Mouse (Mus musculus): ENCODE data around the gene Gfer. TPM values are rescaled to one million over a fixed set of nuclear protein-coding genes. Genes with fewer than 3 reads are reported as not detected.
A peak's percentile ranks its signal among the peaks of the same experiment; 100 is the strongest.

Gene Gfer
- polyA plus RNA-seq, 1 experiment, result 144 TPM

- no peaks in the 10 kb centered on the region for H3K36me3 ChIP-seq (ENCODE audit: control insufficient read depth, insufficient read depth, low read length)
- H3K27ac ChIP-seq (ENCODE audit: control insufficient read depth, insufficient read depth, low read depth, low read length), result peak overlapping the region; percentile 21; the same call in 1 of the 2 replicates
- no peaks in the 10 kb centered on the region for H3K27me3 ChIP-seq (ENCODE audit: control insufficient read depth, insufficient read depth, low read length)
- H3K4me1 ChIP-seq (ENCODE audit: control insufficient read depth, insufficient read depth, low read length), result peaks cover 13% of the 10 kb centered on the region
- H3K4me3 ChIP-seq (ENCODE audit: control insufficient read depth, low read depth, low read length), result no peak overlapping the region
- TF ChIP-seq CTCF (IDR thresholded peaks at IDR 0.05; ENCODE audit: control insufficient read depth, insufficient read depth, insufficient replicate concordance, low read depth, low read length), result no peak
- TF ChIP-seq POLR2A (IDR thresholded peaks at IDR 0.05; ENCODE audit: control insufficient read depth, low read depth, low read length), result no peak
Observed at GRCm38 (mm10) chr17:24644875-24645721, 50.9 kb downstream of the Gfer start.

DNA sequence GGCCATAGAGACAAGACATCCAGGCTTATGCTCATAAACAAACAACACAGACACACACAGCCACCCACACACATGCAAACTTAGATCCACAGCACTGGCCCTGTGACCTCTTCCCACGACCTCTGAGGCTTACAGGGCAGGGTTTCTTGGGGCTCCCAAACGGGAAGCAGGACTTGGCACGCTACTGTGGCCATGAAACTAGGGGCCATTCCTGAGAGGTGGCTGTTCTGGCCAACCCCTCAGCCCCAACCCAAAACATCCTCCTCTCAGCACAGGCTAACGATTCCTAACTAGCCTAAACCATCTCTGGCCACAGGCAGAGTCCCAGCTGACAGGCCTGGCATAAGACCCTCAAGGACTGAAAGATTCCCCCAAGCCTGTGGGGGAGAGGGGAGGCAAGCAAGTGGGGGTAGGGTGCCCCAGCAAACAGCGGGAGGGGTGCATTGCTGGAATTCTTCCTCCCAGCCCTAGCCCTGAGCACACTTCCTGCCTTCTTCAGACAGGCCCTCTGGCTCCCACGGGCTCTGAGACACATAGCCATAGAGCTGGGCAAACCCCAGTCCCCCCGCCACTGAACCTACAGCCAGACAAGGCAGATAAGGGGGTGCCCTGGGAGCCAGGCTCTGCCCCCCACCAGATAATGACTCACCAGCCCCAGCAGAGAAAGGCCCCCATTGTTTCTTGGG, 51.8 kb downstream of the Gfer start:
- no peak for TF ChIP-seq CTCF (IDR thresholded peaks at IDR 0.05; ENCODE audit: control insufficient read depth, insufficient read depth, insufficient replicate concordance, low read depth, low read length)
- TF ChIP-seq POLR2A (IDR thresholded peaks at IDR 0.05; ENCODE audit: control insufficient read depth, low read depth, low read length), result no peak
- no peak overlapping the region for H3K27ac ChIP-seq (ENCODE audit: control insufficient read depth, insufficient read depth, low read depth, low read length)
- no peak overlapping the region for H3K4me3 ChIP-seq (ENCODE audit: control insufficient read depth, low read depth, low read length)
- H3K4me1 ChIP-seq (ENCODE audit: control insufficient read depth, insufficient read depth, low read length), result peaks cover 13% of the 10 kb centered on the region
- H3K27me3 ChIP-seq (ENCODE audit: control insufficient read depth, insufficient read depth, low read length), result no peaks in the 10 kb centered on the region
- H3K36me3 ChIP-seq (ENCODE audit: control insufficient read depth, insufficient read depth, low read length), result no peaks in the 10 kb centered on the region

Other genes with a start within 250 kb of the Gfer start
- 61.5 and 69.3 TPM in 2 replicates for gene E4f1, start 225.8 kb downstream of the Gfer start, polyA plus RNA-seq (2012; rRNA removed)
- gene Pgp, start 225.8 kb downstream of the Gfer start, polyA plus RNA-seq (2012; rRNA removed), result 597 and 738 TPM in 2 replicates
- gene Bricd5, start 222.3 kb downstream of the Gfer start, polyA plus RNA-seq (2012; rRNA removed), result 7.5 and 7.9 TPM in 2 replicates
- 13.9 and 16.5 TPM in 2 replicates for gene Mlst8, start 217.1 kb downstream of the Gfer start, polyA plus RNA-seq (2012; rRNA removed)
- gene Caskin1, start 207.6 kb downstream of the Gfer start, polyA plus RNA-seq (2012; rRNA removed), result 20.6 and 23.9 TPM in 2 replicates
- 64.4 and 69.4 TPM in 2 replicates for gene Traf7, start 168.2 kb downstream of the Gfer start, polyA plus RNA-seq (2012; rRNA removed)
- 0.82 and 1.1 TPM in 2 replicates for gene Rab26, start 161.9 kb downstream of the Gfer start, polyA plus RNA-seq (2012; rRNA removed)
- gene Pkd1, start 146.3 kb downstream of the Gfer start, polyA plus RNA-seq (2012; rRNA removed), result 31.6 and 35.0 TPM in 2 replicates
- gene Tsc2, start 63.5 kb downstream of the Gfer start, polyA plus RNA-seq (2012; rRNA removed), result 37.8 and 41.6 TPM in 2 replicates
- gene Nthl1, start 63.5 kb downstream of the Gfer start, polyA plus RNA-seq (2012; rRNA removed), result 3.2 and 3.7 TPM in 2 replicates
- 3.3 and 3.9 TPM in 2 replicates for gene Slc9a3r2, start 45.8 kb downstream of the Gfer start, polyA plus RNA-seq (2012; rRNA removed)
- 0.19 TPM in 1 of 2 replicates, not detected in the other for gene Npw, start 37.7 kb downstream of the Gfer start, polyA plus RNA-seq (2012; rRNA removed)
- 45.4 and 50.0 TPM in 2 replicates for gene Zfp598, start 26.5 kb downstream of the Gfer start, polyA plus RNA-seq (2012; rRNA removed)
- gene Syngr3, start 6.2 kb downstream of the Gfer start, polyA plus RNA-seq (2012; rRNA removed), result 0.20 and 0.30 TPM in 2 replicates
- gene Noxo1, start 78 bp upstream of the Gfer start, polyA plus RNA-seq (2012; rRNA removed), result 62.1 and 63.2 TPM in 2 replicates
- gene Tbl3, start 11.5 kb upstream of the Gfer start, polyA plus RNA-seq (2012; rRNA removed), result 85.4 and 89.5 TPM in 2 replicates
- 1,124 and 1,208 TPM in 2 replicates for gene Rnf151, start 21.9 kb upstream of the Gfer start, polyA plus RNA-seq (2012; rRNA removed)
- gene Rps2, start 22.0 kb upstream of the Gfer start, polyA plus RNA-seq (2012; rRNA removed), result 515 and 558 TPM in 2 replicates
- gene Ndufb10, start 28.3 kb upstream of the Gfer start, polyA plus RNA-seq (2012; rRNA removed), result 198 and 211 TPM in 2 replicates
- 0.21 and 1.4 TPM in 2 replicates for gene Rpl3l, start 31.7 kb upstream of the Gfer start, polyA plus RNA-seq (2012; rRNA removed)
- gene Msrb1, start 40.5 kb upstream of the Gfer start, polyA plus RNA-seq (2012; rRNA removed), result 9.3 and 13.8 TPM in 2 replicates
- gene Hs3st6, start 56.8 kb upstream of the Gfer start, polyA plus RNA-seq (2012; rRNA removed), result 0.73 and 0.89 TPM in 2 replicates
- gene Meiob, start 108.1 kb upstream of the Gfer start, polyA plus RNA-seq (2012; rRNA removed), result 3.4 and 4.7 TPM in 2 replicates
- gene Hagh, start 144.0 kb upstream of the Gfer start, polyA plus RNA-seq (2012; rRNA removed), result 529 and 573 TPM in 2 replicates
- 12.6 and 16.6 TPM in 2 replicates for gene Fahd1, start 154.2 kb upstream of the Gfer start, polyA plus RNA-seq (2012; rRNA removed)
- 4.0 and 4.2 TPM in 2 replicates for gene Igfals, start 169.8 kb upstream of the Gfer start, polyA plus RNA-seq (2012; rRNA removed)
- 125 and 131 TPM in 2 replicates for gene Nubp2, start 190.2 kb upstream of the Gfer start, polyA plus RNA-seq (2012; rRNA removed)
- 161 and 177 TPM in 2 replicates for gene Spsb3, start 190.5 kb upstream of the Gfer start, polyA plus RNA-seq (2012; rRNA removed)
- 28.0 and 31.2 TPM in 2 replicates for gene Eme2, start 198.9 kb upstream of the Gfer start, polyA plus RNA-seq (2012; rRNA removed)
- gene Mrps34, start 199.0 kb upstream of the Gfer start, polyA plus RNA-seq (2012; rRNA removed), result 45.9 and 56.7 TPM in 2 replicates
- gene Nme3, start 200.3 kb upstream of the Gfer start, polyA plus RNA-seq (2012; rRNA removed), result 9.3 and 15.5 TPM in 2 replicates
- 60.2 and 62.6 TPM in 2 replicates for gene Mapk8ip3, start 240.8 kb upstream of the Gfer start, polyA plus RNA-seq (2012; rRNA removed)